Mouse (Mus musculus) embryo, embryonic 9.5 days (tissue): ENCODE data around the gene Nexmif.
"Not testable (repeated sequence)": the region's sequence is repeated elsewhere in the genome, so short reads cannot be mapped to it uniquely, and the experiment has no call there.

ENCODE experiments used
- DNase-seq: peaks from one replicate; pipeline ENCODE4 v3.0.0-alpha.2; 2017; ENCODE audit errors: extremely low spot score

The Nexmif gene

GRCm38 (mm10) chrX:104200736-104201591, at the start of gene Nexmif:
Gene Nexmif, minus strand, starts transcription at chrX:104201185.
- DNase-seq: peak; percentile 41

GRCm38 (mm10) chrX:104208701-104209100, 7.7 kb upstream of the Nexmif start:
- peak; percentile 5 for DNase-seq

- no peak for DNase-seq
Observed at GRCm38 (mm10) chrX:104201592-104202139, 681 bp upstream of the Nexmif start.

GRCm38 (mm10) chrX:104200388-104200735, 623 bp downstream of the Nexmif start:
- peak; percentile 43 for DNase-seq

- no peak for DNase-seq
Observed at GRCm38 (mm10) chrX:104199611-104200387, 1.2 kb downstream of the Nexmif start.

- DNase-seq: no peak
Observed at GRCm38 (mm10) chrX:104199070-104199469, 1.9 kb downstream of the Nexmif start.

- DNase-seq: no peak
Observed at GRCm38 (mm10) chrX:104196561-104196960, 4.4 kb downstream of the Nexmif start.

GRCm38 (mm10) chrX:104179257-104179656, 21.7 kb downstream of the Nexmif start:
- DNase-seq: peak; percentile 17

GRCm38 (mm10) chrX:104150072-104150471, 50.9 kb downstream of the Nexmif start:
- no peak for DNase-seq

GRCm38 (mm10) chrX:104115266-104115665, 85.7 kb downstream of the Nexmif start:
- not testable (repeated sequence) for DNase-seq

GRCm38 (mm10) chrX:104114596-104114995, 86.4 kb downstream of the Nexmif start:
- DNase-seq: no peak

- DNase-seq: no peak
Observed at GRCm38 (mm10) chrX:104054848-104055247, 146.1 kb downstream of the Nexmif start.

GRCm38 (mm10) chrX:104040276-104040675, 160.7 kb downstream of the Nexmif start:
- DNase-seq: no peak

GRCm38 (mm10) chrX:104033843-104034242, 167.1 kb downstream of the Nexmif start:
- DNase-seq: no peak

- DNase-seq: no peak
Observed at GRCm38 (mm10) chrX:104032756-104033155, 168.2 kb downstream of the Nexmif start.
